ENCODE assay signal across 20 mouse cellular contexts in genomic region chr8:121990506-121991255, GRCm38 (mm10). TPM values are rescaled to one million over a fixed set of nuclear protein-coding genes. Genes with fewer than 3 reads are reported as not detected.
DNase-seq lines count a peak whose midpoint lies in the region; TF ChIP-seq lines count a peak whose summit lies in the region.
"Had no signal": no experiment of that assay in that cellular context is flagged by ENCODE, and none has a peak within 500 bp of the region (broad histone marks: within the 10 kb centered on the region; RNA-seq: fewer than 3 reads in every experiment).

No protein-coding gene starts in this region.

- H3K9ac ChIP-seq in heart, adult 2 months (ENCODE audit: low read depth, low read length), result no peak overlapping the region
- H3K9ac ChIP-seq: embryonic facial prominence, embryonic 13.5 days; hindbrain, embryonic 15.5 days; limb, embryonic 12.5 days; liver, embryonic 13.5 days; lung, embryonic 14.5 days had no signal

- intact Hi-C loops in heart, adult 2 months (cut with DNase I), result no loop called here

- no peaks in the 10 kb centered on the region for H3K36me3 ChIP-seq in heart, adult 2 months (ENCODE audit: control insufficient read depth, insufficient read depth, low read length)

- H3K4me1 ChIP-seq in heart, adult 2 months (ENCODE audit: control insufficient read depth, insufficient read depth, low read length), result peaks cover 2% of the 10 kb centered on the region; the same call in 1 of the 2 replicates
- H3K4me1 ChIP-seq: limb, embryonic 12.5 days; liver, embryonic 13.5 days had no signal

- DNase-seq in heart, adult 2 months, result peak; percentile 29 to 37
- no peak for DNase-seq in heart, postnatal 4 days
- peak; percentile 99 for DNase-seq in 3T3-L1 (ENCODE audit: low read depth, low spot score)
- peak; percentile 66 for DNase-seq in MN1 (ENCODE audit: low spot score)
- DNase-seq in adrenal gland, postnatal 25 days, result peak; percentile 30
- no peak for DNase-seq in embryo, embryonic 9.5 days (ENCODE audit: extremely low spot score)
- DNase-seq in testis, postnatal 10 days (ENCODE audit: low spot score), result no peak
- DNase-seq: kidney, postnatal 36 days; liver, embryonic 13.5 days; lung, embryonic 14.5 days; thymus, postnatal 25 days had no signal

- H3K27ac ChIP-seq in heart, adult 2 months, result no peak overlapping the region
- H3K27ac ChIP-seq: embryonic facial prominence, embryonic 13.5 days; hindbrain, embryonic 15.5 days; limb, embryonic 12.5 days; liver, embryonic 13.5 days; macrophage had no signal

- no peak for TF ChIP-seq POLR2A in heart, adult 2 months (IDR thresholded peaks at IDR 0.05; ENCODE audit: insufficient read depth, low read depth, low read length)

- no peak for TF ChIP-seq EP300 in heart, adult 2 months (IDR thresholded peaks at IDR 0.05; ENCODE audit: insufficient read depth, low read depth, low read length)

- 71% methylated on average over 9 of the region's 9 CpGs for WGBS in heart, adult 2 months

- no peaks in the 10 kb centered on the region for H3K79me2 ChIP-seq in heart, adult 2 months (replicated peaks; ENCODE audit: control insufficient read depth, insufficient read depth, low read length)

- H3K4me3 ChIP-seq in heart, adult 2 months, result no peak overlapping the region
- H3K4me3 ChIP-seq: embryonic facial prominence, embryonic 13.5 days; hindbrain, embryonic 15.5 days; limb, embryonic 12.5 days; liver, embryonic 13.5 days had no signal

- no peaks in the 10 kb centered on the region for H3K27me3 ChIP-seq in heart, adult 2 months (ENCODE audit: control insufficient read depth, insufficient read depth, low read length)
- H3K27me3 ChIP-seq: embryonic facial prominence, embryonic 13.5 days; hindbrain, embryonic 15.5 days; limb, embryonic 12.5 days; liver, embryonic 13.5 days had no signal

- TF ChIP-seq CTCF in heart, adult 2 months (IDR thresholded peaks at IDR 0.05), result no peak

RNA-seq across cellular contexts. Expression of gene Banp, which starts 41.1 kb away (rescaled TPM):
- total RNA-seq in heart, adult 2 months (2021), result 10 to 100 TPM; 13.1 to 26.9 TPM
- 17.9 and 32.1 TPM in 2 replicates for polyA plus RNA-seq in heart, adult 2 months (2012; rRNA removed)
- 10 to 100 TPM in 1 of 2 experiments, 1 to 10 TPM in 1; 9.1 to 10.3 TPM for total RNA-seq in heart, postnatal 4 days (2021)
- 33.2 and 35.7 TPM in 2 replicates for total RNA-seq in adrenal gland, postnatal 25 days (2021)

RNA-seq across cellular contexts. Expression of gene Car5a, which starts 46.0 kb away (rescaled TPM):
- total RNA-seq in heart, adult 2 months (2021), result not detected
- polyA plus RNA-seq in heart, adult 2 months (2012; rRNA removed), result not detected in 2 replicates
- total RNA-seq in heart, postnatal 4 days (2021), result not detected
- total RNA-seq in adrenal gland, postnatal 25 days (2021), result 1.6 TPM in 1 of 2 replicates, not detected in the other
- total RNA-seq: layer of hippocampus, postnatal 25 days; left cerebral cortex, postnatal 10 days had no signal
- polyA plus RNA-seq: embryonic facial prominence, embryonic 13.5 days; heart, postnatal 0 days; kidney, embryonic 14.5 days; lung, embryonic 14.5 days; macrophage; neural tube, embryonic 11.5 days had no signal

Comparison
In these comparisons a context has a peak if more than half of its experiments do, and no peak if none do; other contexts are left out.
1. DNase-seq: peak in heart, adult 2 months (2 of 2), 3T3-L1 (single experiment), MN1 (single experiment) and adrenal gland, postnatal 25 days (single experiment); none in heart, postnatal 4 days (single experiment), embryo, embryonic 9.5 days (single experiment) and testis, postnatal 10 days (single experiment).